Mouse (Mus musculus) bone marrow macrophage, adult 2 months (primary cell): ENCODE measurements around the gene Dpagt1.

Experiments
- CTCF ChIP-seq: IDR thresholded peaks from 2 replicates; pipeline ENCODE4 v1.5.1; 2012; ENCODE audit warnings: low read depth, mild to moderate bottlenecking, low read length, moderate library complexity
- POLR2A ChIP-seq: IDR thresholded peaks from 2 replicates; pipeline ENCODE4 v1.6.1; 2012; ENCODE audit warnings: mild to moderate bottlenecking, low read depth, low read length, borderline replicate concordance

GRCm38 (mm10) chr9:44379862-44380261 lies 54.0 kb downstream of the Dpagt1 start:
- TF ChIP-seq CTCF (no peak), POLR2A (no peak)
